Mouse (Mus musculus) gastrocnemius, postnatal 14 days (tissue): ENCODE results near the gene Snx33. TPM values are rescaled to one million over a fixed set of nuclear protein-coding genes. Genes with fewer than 3 reads are reported as not detected.
"Not testable (repeated sequence)": the region's sequence is repeated elsewhere in the genome, so short reads cannot be mapped to it uniquely, and the experiment has no call there.

Experiments used
- DNase-seq: peaks from one replicate; pipeline ENCODE4 v3.0.0; 2021; ENCODE audit warnings: mixed read lengths
- intact Hi-C: fragments of 180-260 bp; cut with DNase I; formaldehyde crosslinking; loops from one replicate; pipeline ENCODE4 v1.15.1; 2025; ENCODE audit warnings: low total_unique reads
- total RNA-seq, 2 experiments: library from RNA; stranded (reverse); gene quantifications; 2 replicates each; pipeline ENCODE4 v1.2.3; 2021

Gene Snx33
- total RNA-seq, 2 experiments from 2014 or later: 6.4 to 6.5 TPM

- intact Hi-C loops: loop anchor here (5.0 to 10.0 kb wide), 2 partner anchors 35 to 207 kb away; partner anchors contain the start of gene Man2c1
- DNase-seq: peak; percentile 43
Observed at GRCm38 (mm10) chr9:56927191-56928012, 769 bp downstream of the Snx33 start.

GRCm38 (mm10) chr9:56926387-56926786 lies 1.8 kb downstream of the Snx33 start:
- intact Hi-C loops: loop anchor here (5.0 to 10.0 kb wide), 2 partner anchors 34 to 208 kb away; partner anchors contain the start of gene Man2c1
- no peak for DNase-seq

GRCm38 (mm10) chr9:56926025-56926360 lies 2.2 kb downstream of the Snx33 start:
- no peak for DNase-seq
- intact Hi-C loops: loop anchor here (5.0 to 10.0 kb wide), 2 partner anchors 34 to 209 kb away; partner anchors contain the start of gene Man2c1

- intact Hi-C loops: loop anchor here (5.0 to 10.0 kb wide), 2 partner anchors 33 to 209 kb away; partner anchors contain the start of gene Man2c1
- DNase-seq: no peak
Observed at GRCm38 (mm10) chr9:56925291-56926024, 2.7 kb downstream of the Snx33 start.

GRCm38 (mm10) chr9:56924651-56925027 lies 3.5 kb downstream of the Snx33 start:
- peak; percentile 84 for DNase-seq
- intact Hi-C loops: loop anchor here (5.0 to 10.0 kb wide), 2 partner anchors 32 to 210 kb away; partner anchors contain the start of gene Man2c1

GRCm38 (mm10) chr9:56923841-56924650 lies 4.1 kb downstream of the Snx33 start:
- DNase-seq: no peak
- intact Hi-C loops: loop anchor here (10.0 kb wide), 1 partner anchor 211 kb away; the partner anchor contains the start of gene Man2c1

GRCm38 (mm10) chr9:56922746-56923145 lies 5.4 kb downstream of the Snx33 start:
- intact Hi-C loops: loop anchor here (10.0 kb wide), 1 partner anchor 212 kb away; the partner anchor contains the start of gene Man2c1
- DNase-seq: no peak

GRCm38 (mm10) chr9:56918466-56918865 lies 9.7 kb downstream of the Snx33 start:
- no peak for DNase-seq
- intact Hi-C loops: no loop called here

GRCm38 (mm10) chr9:56917131-56917530 lies 11.0 kb downstream of the Snx33 start:
- no peak for DNase-seq
- intact Hi-C loops: no loop called here

- peak; percentile 56 for DNase-seq
- intact Hi-C loops: loop anchor here (2.0 kb wide), 1 partner anchor 249 kb away; no protein-coding TSS in a partner anchor
Observed at GRCm38 (mm10) chr9:56915695-56916410, 12.3 kb downstream of the Snx33 start.

- no peak for DNase-seq
Observed at GRCm38 (mm10) chr9:56915116-56915515, 13.1 kb downstream of the Snx33 start.

GRCm38 (mm10) chr9:56913991-56914390 lies 14.2 kb downstream of the Snx33 start:
- intact Hi-C loops: loop anchor here (2.0 kb wide), 1 partner anchor 247 kb away; no protein-coding TSS in a partner anchor
- DNase-seq: peak; percentile 24

More at GRCm38 (mm10) chr9:56915116-56915515, 13.1 kb downstream of the Snx33 start:
- intact Hi-C loops: loop anchor here (2.0 kb wide), 1 partner anchor 248 kb away; no protein-coding TSS in a partner anchor

GRCm38 (mm10) chr9:56911017-56911416 lies 17.2 kb downstream of the Snx33 start:
- intact Hi-C loops: no loop called here
- no peak for DNase-seq

- DNase-seq, intact Hi-C loops: not testable (repeated sequence)
Observed at GRCm38 (mm10) chr9:56909991-56910390, 18.2 kb downstream of the Snx33 start.

- intact Hi-C loops: no loop called here
- no peak for DNase-seq
Observed at GRCm38 (mm10) chr9:56907549-56907948, 20.6 kb downstream of the Snx33 start.

GRCm38 (mm10) chr9:56903662-56904061 lies 24.5 kb downstream of the Snx33 start:
- intact Hi-C loops: no loop called here
- no peak for DNase-seq

GRCm38 (mm10) chr9:56901187-56901586 lies 27.0 kb downstream of the Snx33 start:
- no peak for DNase-seq
- intact Hi-C loops: no loop called here

- intact Hi-C loops: no loop called here
Observed at GRCm38 (mm10) chr9:56900571-56900970, 27.6 kb downstream of the Snx33 start.

More at GRCm38 (mm10) chr9:56900571-56900970, 27.6 kb downstream of the Snx33 start:
- DNase-seq: no peak
